Mouse (Mus musculus): ENCODE data around the gene Tapbp.

Gene Tapbp

DNA sequence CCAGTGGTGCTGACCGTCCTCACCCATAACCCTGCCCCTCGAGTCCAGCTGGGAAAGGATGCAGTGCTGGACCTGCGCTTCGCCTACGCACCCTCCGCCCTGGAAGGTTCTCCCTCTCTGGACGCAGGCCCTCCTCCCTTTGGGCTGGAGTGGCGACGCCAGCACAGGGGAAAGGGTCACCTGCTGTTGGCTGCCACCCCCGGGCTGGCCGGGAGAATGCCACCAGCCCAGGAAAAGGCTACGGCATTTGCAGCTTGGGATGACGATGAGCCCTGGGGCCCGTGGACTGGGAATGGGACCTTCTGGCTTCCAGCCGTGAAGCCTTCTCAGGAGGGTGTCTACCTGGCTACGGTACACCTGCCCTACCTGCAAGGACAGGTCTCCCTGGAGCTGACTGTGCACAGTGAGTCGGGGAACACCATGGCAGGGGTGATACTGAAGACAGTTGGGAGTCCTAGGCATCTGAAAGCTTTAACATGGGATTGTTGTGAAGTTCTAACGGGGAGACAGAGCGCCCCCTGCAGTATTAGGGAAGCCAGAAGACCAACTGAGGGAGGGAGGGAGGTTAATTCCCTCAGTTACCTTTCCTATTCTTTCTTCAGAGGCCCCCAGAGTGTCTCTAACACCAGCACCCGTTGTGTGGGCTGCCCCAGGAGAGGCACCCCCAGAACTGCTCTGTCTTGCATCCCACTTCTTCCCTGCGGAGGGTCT is 9.9 kb downstream of the Tapbp start:
- no peak for DNase-seq

DNA sequence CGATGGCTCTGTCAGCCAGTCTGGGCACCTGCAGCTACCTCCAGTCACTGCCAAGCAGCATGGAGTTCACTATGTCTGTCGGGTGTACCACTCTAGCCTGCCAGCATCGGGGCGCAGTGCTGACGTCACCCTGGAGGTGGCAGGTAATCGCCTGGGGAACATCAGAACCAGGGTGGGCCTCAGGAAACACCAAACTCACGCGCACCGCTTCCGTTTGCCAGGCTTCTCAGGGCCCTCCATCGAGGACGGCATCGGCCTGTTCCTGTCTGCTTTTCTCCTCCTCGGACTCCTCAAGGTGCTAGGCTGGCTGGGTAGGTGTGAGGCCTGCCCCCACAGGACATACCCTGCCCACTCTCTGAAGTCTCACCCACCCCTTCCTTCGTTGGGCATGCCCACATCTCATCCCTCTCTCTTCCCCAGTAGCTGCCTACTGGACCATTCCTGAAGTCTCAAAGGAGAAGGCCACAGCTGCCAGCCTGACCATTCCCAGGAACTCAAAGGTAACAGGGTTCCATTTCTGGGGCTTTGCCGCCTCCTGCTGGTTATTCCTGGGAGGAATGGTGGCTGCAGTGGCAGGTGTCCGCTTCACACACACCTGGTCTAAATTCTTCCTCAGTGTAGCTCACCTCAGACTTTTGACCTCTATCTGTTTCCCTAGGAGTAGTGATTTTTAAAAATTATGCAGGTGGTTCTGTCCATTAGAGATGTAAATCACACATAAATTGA is 10.7 kb downstream of the Tapbp start:
- no peak for DNase-seq

DNA sequence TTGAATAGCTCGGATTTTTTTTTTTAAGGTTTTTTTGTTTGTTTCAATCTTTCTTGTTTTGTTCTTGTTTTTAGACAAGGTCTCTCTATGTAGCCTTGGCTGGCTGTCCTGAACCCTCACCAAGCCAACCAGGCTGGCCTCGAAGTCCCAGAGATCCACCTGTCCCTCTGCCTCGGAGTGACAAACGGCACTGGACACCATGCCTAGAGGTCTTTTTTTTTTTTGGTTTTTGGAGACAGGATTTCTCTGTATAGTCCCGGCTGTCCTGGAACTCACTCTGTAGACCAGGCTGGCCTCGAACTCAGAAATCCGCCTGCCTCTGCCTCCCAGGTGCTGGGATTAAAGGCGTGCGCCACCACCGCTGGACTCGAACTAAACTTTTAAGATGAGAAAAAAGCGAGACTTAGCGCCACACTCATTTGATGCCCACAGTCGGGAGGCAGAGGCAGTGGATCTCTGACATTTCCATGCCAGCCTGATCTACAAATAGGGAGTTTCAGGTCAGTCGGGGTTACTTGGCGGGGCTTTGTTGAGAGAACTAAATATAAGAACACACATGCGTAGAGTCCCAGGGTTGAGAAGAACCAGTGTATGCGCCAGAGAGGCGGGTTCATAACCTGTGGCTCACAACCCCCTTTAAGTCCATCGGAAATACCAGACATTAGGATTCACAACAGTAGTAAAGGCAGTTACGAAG is 12.7 kb downstream of the Tapbp start:
- DNase-seq, result no peak

DNA sequence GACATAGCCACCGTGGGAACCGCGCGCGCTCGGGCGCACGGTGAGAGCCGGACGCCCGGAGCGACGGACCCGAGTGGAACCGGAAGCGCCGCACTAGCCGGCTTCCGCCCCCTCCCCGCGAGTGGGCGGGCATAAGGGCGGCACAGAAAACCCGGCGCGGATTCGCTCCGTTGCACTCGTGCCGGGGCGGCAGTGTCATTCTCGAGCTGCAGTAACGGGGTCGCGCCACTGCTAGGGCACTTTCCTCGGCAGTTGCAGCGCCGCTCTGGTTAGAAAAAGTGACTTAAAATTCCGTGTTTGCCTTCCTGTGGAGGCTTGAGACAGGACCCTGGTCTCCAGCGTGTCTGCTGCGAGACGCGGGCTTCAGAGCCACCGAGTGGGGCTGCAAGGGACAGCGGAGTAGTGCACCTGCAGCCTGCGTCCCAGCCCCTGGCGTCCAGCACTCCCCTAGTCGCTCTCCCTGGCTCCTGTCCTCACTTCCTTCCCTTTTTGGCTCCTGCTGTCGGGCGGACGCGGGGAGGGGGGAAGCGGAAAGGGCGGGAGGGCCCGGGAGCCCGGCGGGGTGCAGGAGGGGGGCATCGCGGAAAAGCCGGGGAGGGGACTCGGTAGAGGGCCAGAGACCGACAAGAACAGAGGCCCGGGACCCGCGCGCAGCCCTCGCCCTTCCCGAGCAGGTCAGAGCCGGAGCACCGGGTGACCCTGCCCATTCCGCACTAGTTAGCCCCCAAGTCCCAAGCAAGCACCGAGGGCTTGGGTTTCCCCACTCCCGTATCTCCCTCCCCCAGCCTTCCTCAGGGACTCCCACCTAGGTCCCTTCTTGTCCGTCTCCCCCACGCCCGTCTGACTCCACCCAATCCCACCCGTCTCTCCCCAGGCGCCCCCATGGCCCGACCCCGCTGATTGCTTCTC is 13.9 kb downstream of the Tapbp start, which contains the start of gene Rgl2:
Rgl2 (plus strand) TSS at position 173 of the 909 bp plus-strand sequence.
- peak; percentile 95 for DNase-seq

DNA sequence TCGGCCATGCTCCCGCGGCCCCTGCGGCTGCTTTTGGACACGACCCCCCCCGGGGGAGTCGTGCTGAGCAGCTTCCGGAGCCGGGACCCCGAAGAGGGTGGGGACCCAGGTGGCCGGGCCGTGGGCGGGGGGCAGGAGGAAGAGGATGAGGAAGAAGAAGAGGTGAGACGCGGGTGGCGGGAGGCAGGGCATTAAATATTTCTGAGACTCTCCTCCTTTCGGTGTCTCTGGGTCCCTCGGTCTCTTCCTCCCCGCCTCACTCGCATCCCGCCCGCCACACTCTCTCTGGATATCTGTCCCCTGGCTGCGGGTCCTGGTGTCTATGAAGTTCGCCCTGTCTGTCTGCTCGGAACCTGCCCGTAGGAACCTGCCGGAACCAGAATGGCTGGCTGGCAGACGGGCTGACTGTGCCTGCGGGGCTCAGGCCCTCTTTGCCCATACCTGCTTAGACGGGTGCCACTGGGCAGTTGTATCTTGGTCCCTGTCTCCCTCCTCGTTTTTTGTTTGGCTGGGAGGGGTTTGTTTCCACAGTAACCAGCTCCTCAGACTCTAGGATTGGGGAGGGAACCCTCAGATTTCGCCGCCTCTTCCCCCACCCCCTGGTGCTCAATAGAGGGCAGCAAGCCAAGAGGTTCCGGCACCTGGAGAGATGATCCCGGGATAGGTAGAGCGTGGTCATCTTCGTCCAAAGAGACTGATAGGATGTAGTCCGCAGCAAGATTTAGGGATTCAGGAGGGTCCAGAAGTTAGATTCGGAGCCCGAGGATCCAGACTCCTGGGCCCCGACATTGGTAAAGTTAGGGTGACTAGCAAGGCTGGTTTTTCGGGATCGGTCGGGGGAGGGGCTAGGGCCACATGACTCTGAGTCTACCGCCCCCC is 14.8 kb downstream of the Tapbp start:
- DNase-seq, result peak; percentile 43

DNA sequence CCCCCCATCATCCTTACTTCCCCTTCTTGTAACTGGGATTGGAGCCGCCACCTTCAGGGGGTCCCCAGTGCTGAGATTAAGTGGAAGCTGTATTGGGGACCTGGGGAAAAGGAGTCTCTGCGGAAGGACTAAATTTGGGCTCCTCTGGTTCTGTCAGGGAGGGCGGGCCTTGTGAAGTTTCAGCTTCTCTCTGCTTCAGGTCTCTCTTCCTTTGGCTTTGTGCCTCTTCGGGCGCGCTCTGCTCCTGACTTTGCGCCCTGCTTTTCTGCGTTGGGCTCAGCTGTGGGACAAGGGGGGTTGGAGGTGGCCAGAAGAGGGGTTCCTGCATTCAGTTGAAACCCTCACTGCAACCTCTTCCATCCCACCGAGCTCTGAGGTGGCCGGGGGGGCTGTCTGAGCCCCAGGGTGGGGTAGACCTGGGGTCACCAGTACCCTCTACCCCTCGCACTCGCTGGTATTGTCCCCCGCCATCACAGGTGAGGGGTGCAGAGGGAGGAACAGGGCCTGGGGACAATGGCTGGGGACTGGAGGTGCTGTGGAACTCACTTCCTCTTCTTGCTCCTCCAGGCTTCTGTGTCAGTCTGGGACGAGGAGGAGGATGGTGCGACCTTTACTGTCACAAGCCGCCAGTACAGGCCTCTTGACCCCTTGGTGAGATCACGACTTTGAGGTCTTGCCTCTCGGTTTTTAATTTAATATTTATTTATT is 15.6 kb downstream of the Tapbp start:
- DNase-seq, result no peak

DNA sequence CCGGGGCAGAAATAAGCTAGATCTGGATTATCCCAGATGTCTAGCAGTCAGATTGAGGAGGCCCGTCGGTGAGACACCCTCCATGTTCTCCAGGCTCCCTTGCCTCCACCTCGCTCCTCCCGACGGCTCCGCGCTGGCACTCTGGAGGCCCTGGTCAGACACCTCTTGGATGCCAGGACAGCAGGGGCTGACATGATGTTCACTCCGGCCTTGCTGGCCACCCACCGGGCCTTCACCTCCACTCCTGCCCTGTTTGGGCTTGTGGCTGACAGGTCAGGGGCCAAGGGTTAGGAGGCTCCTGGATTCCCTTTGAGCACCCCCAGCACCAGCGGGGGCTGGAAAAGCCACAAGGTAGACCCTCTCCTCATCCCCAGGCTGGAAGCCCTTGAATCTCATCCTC is 16.2 kb downstream of the Tapbp start:
- DNase-seq, result no peak

DNA sequence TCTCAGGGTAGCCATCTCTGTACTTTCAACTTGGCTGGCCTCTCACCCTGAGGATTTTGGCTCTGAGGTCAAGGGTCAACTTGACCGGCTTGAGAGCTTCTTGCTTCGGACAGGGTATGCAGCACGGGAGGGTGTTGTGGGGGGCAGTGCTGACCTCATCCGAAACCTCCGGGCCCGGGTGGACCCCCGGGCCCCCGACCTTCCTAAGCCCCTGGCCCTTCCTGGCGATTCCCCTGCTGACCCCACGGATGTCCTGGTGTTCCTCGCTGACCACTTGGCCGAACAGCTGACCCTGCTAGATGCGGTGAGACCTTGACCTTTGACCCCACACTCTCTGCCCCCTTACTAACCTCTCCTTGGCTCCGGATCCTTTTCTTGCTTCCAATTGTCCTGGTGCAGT is 16.7 kb downstream of the Tapbp start:
- DNase-seq, result no peak

DNA sequence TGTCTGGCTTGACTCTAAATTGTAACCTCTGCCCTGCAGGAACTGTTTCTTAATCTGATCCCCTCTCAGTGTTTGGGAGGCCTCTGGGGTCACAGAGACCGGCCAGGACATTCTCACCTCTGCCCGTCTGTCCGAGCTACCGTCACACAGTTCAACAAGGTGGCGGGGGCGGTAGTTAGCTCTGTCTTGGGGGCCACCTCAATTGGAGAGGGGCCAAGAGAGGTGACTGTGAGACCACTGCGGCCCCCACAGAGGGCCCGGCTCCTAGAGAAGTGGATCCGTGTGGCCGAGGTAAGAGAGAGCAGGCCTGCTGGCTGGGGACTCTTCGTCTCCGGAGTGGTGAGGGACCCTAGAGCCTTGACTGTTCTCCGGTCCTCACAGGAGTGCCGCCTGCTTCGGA is 17.3 kb downstream of the Tapbp start:
- no peak for DNase-seq

DNA sequence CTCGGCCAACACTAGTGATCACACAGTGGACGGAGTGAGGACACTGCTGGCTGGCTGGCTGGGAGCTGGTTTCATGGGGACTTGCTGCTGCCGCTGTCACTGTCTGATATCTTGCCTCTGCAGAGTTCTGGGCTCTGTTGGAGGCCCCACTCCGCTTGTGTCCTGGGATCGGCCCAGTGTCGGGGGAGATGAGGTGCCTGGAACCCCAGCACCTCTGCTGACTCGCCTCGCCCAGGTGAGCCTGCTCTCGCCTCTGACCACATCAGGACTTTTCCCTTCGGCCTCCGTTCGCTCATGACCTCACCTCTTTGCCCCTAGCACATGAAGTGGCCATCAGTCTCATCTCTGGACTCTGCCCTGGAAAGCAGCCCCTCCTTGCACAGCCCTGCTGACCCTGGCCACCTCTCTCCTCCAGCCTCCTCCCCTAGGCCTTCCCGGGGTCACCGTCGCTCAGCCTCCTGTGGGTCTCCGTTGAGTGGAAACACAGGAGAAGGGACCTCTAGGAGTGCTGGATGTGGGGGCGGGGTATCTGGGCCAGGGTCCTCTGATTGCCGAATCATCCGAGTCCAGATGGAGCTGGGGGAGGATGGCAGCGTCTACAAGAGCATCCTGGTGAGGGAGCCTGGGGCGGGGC is 19.8 kb downstream of the Tapbp start:
- DNase-seq, result no peak

DNA sequence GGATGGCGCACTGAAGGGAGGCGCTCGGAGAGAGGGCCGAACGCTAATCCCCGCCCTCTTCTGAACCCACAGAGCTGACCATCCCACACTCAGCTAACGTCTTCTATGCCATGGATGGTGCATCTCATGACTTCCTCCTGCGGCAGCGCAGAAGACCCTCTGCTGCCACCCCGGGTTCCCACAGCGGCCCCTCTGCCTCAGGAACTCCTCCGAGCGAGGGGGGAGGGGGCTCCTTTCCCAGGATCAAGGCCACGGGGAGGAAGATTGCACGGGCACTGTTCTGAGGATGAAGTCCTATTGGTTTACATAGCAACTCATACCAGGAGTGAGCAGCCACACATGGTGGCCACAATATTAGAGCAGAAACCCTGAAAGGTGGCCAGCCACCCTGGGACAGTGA is 21.3 kb downstream of the Tapbp start:
- no peak for DNase-seq

DNA sequence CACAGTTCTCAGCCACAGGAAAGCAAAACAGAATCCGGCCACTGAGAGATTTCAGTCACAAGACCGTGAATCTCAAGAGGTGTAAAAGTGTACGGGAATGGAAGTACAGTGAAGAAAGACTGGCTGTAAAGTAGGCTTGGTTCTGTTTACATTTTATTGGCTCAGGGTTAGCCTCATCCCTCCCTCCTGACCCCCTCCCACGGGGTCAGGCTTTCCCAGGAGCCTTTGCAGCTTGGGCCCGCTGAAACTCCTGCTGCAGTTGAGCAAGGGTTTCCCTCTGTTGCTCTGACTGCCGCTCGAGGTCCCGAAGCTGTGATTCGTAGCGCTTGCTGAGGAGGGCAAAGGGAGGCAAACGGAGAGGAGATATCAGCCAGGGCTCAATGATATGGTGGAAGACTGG is 23.1 kb downstream of the Tapbp start:
- DNase-seq, result no peak

DNA sequence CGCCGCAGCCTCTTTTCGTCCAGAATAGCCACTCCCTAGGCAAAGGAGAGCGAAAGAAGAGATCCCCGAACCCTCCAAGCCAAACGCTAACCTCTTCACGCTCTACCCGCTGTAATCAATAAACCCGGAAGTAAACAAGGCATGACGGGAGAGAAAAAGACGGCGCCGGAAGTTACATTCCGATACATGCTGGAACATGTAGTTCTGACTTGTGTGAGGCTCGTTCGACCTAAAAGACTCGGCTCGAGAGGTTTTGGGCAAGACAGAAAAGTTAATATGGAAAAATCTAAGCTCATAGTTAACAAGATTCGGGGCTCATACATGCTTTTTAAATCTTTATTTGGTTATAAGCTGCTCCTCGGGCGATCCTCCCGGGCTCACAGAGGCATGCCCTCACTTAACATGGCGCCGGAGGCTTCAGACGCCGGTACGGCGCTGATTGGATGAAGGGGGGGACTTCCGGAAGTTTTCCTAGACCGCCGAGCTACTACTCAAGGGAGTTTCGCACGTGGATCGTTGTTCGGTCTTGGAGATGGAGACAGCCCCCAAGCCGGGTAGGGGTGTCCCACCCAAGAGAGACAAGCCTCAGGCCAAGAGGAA is 24.6 kb downstream of the Tapbp start, which contains the start of the genes Pfdn6 and Wdr46:
Pfdn6 (minus strand) TSS at position 138 of the 600 bp plus-strand sequence.
Wdr46 (plus strand) TSS at position 455 of the 600 bp plus-strand sequence.
- peak; percentile 83 for DNase-seq

DNA sequence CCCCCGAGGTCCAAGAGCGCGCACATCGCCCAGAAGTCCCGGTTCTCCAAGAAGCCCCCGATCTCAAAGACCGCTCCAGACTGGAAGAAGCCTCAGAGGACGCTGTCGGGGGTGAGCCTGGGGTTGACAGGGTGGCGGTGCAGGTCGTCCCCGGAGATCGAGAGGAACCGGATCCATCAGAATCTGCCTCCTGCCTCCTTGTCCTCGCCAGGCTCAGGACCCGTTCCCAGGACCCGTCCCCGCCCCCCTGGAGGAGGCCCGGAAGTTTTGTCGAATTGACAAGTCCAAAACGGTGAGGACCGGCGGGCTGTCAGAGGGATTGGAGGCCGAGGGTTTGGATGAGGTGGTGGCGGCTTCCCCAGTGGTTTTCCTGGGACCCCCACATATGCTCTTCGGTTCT is 25.3 kb downstream of the Tapbp start:
- DNase-seq, result no peak

DNA sequence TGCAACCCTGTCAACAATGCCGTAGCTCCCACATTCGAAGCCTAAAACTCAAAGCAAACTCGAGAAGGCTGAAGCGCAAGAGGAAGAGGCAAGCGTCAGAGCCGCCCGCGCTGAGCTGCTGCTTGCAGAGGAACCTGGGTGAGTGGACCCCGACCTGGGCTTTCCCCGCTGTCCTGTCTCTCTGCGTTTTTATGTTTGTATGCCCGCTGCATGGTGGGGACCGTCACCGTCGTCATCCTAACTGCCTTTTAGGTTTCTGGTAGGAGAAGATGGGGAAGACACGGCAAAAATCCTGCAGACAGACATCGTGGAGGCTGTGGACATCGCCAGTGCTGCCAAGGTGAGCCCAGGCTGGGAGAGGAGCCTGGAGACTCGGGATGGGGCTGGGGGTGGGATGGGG is 25.7 kb downstream of the Tapbp start:
- DNase-seq, result no peak

DNA sequence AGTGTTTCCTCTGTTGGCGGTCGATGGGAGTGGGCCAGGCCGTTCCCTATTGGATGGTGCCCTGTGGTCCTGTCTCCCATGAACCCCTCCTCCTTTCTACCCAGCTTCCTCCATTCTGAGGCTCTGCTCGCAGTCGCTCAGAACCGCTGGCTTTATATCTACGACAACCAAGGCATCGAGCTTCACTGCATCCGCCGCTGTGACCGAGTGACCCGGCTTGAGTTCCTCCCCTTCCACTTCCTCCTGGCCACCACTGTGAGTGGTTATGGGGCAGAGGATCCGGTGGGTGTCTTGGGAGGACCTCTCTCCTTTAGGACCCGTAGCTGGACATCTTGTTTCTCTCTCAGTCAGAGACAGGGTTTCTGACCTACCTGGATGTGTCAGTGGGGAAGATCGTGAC is 27.8 kb downstream of the Tapbp start:
- DNase-seq, result no peak

DNA sequence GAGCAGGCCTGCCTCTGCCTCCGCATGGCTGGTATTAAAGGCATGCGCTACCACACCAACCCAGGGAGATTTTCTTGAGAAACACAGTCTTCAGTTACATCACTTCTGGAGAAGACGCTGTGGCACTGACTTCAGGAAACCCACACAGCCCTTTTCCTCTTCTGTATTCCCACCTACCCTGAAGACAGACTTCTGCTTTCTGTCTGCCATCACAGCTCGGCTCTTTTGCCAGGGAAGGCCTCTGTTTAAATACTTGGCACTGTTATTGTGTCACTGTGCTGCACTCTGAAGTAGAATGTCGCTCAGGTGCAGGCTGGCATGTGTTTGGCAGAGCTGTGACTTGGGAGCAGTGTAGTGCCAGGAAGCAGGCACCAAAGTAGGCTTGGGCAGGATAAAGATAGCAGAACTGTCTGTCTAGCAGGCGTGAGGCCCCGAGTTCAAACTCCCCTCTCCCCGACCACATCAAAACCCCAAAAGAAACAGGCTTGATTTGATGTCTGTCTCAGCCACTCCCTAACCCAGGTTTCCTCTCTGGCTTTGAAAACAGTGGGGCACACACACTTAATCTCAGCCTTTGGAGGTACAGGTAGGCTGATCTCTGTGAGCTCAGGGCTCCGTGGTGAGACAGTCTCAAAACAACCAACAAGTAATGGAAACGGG is 31.9 kb downstream of the Tapbp start:
- no peak for DNase-seq

DNA sequence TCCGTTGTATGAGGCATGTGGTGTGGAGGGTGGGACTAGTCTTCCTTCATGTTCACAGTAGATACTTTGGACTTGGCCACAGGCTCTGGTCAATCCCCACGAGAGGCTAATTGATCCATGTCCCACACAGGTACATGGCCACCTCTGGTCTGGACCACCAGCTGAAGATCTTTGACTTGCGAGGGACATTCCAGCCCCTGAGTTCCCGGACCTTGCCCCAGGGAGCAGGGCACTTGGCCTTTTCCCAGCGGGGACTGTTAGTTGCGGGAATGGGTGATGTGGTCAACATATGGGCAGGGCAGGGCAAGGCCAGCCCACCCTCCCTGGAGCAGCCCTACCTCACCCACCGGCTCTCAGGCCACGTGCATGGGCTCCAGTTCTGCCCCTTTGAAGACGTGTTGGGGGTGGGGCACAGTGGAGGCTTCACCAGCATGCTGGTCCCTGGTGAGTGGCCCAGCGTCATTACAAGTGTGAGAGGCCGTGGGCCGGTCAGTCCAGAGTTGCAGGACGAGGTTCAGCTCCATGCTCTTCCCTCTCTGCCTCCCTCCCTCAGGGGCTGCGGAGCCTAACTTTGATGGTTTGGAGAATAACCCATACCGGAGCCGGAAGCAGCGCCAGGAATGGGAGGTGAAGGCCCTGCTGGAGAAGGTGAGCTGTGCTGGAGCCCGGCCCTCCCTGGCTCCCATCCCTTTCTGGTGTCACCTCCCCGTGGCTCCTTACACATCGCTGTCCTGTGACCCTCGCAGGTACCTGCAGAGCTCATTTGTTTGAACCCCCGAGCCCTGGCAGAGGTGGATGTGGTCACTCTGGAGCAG is 32.6 kb downstream of the Tapbp start:
- DNase-seq, result no peak

Data from right cerebral cortex, postnatal 14 days (tissue).